Mouse (Mus musculus): Measurements from ENCODE around the gene Slamf9.

Gene Slamf9

DNA sequence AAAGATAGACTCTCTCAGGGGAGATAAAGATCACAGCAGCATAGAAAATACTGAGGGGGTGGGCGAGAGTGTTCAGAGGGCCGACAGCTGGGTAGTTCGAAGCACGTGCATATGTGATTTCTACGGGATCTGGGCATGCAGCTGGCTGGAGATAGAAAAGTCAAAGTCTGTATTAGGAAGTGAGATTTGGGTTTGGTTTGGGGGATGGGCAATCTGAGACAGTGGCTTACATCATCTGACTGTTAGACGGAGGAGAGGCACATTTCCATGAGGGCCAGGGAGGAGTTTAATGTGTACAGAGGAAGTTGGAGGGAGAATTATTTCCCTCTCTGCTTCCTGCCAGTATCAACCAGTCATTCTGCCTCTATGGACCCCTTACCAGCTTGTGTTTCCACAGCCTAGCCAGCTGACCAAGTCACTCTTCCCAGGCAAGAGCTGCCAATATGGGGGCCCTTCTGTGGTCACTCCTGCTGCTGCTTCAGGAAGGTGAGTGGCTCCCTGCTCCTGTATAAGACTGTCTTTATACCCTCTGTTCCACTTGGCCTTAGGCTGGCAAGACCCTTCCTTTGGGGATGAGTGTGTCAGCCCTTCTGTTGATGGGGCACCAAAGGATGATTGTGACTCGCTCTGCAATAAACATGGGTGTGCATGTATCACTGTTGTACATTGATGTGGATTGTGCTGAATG, at the start of gene Slamf9:
Slamf9 (plus strand) TSS at position 305 of the 688 bp plus-strand sequence.
- no peak for DNase-seq (ENCODE audit: low spot score in 2 of 2)

GRCm38 (mm10) chr1:172426419-172426818, 48.7 kb upstream of the Slamf9 start:
- DNase-seq (ENCODE audit: low spot score in 2 of 2), result no peak

DNA sequence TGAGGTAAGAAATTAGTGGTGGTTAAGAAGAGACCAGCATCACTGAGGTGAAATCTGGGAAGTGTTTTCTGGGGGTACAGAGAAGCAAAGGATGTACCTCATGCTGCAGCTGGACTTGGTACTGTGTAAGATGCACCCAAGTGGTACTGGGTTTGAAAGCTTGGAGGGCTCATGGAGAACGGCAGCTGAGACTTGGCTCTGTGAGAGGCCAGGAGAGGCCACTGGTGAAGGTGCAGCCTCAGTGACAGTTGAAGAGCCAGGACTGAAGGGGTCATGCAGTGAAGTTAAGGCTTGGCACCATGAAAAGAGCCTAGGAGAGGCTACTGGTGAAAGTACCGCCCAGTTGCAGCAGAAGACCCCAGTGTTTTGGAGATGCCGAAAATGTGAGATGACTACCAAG, 47.3 kb upstream of the Slamf9 start:
- DNase-seq (ENCODE audit: low spot score in 2 of 2), result no peak

GRCm38 (mm10) chr1:172428614-172429013, 46.5 kb upstream of the Slamf9 start:
- no peak for DNase-seq (ENCODE audit: low spot score in 2 of 2)

- DNase-seq (ENCODE audit: low spot score in 2 of 2), result no peak
These were observed 44.4 kb upstream of the Slamf9 start for GRCm38 (mm10) chr1:172430731-172431220.

DNA sequence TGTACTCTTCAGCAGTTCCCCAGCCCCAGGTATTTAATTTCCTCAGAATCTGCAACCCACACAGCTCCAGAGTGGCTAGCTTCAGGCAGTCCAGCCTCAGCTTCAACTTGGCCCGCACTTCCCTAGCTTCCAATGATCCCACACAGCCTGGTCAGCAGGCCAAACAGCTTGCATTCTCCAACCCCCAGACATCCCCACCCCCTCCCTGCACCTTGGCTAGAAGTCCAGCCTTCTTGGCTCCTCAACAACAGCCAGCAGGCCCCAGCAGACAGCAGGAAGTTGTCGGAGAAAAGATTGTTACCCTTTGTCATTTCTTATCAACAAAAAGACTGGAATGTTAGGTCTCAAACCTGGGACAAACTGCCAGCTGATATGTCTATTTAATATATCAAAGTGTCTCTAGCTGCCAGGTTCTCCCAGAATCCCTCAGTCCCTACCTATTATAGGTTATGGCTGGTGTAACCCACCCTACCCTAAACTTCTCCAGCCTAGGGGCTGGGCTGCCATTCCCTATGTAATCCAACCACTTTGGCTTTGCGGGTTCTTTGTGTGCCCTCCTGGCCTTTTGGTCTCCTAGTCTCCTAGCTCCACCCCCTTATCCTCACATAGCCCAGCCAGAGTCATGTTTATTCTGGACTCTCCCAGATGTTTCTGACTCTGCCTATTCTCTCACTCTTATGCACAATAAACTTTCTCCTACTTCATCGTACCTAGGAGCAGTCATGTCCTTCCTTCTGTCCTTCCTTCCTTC, 43.1 kb upstream of the Slamf9 start:
- DNase-seq (ENCODE audit: low spot score in 2 of 2), result no peak

GRCm38 (mm10) chr1:172432587-172432955, 42.6 kb upstream of the Slamf9 start:
- DNase-seq (ENCODE audit: low spot score in 2 of 2), result no peak

DNA sequence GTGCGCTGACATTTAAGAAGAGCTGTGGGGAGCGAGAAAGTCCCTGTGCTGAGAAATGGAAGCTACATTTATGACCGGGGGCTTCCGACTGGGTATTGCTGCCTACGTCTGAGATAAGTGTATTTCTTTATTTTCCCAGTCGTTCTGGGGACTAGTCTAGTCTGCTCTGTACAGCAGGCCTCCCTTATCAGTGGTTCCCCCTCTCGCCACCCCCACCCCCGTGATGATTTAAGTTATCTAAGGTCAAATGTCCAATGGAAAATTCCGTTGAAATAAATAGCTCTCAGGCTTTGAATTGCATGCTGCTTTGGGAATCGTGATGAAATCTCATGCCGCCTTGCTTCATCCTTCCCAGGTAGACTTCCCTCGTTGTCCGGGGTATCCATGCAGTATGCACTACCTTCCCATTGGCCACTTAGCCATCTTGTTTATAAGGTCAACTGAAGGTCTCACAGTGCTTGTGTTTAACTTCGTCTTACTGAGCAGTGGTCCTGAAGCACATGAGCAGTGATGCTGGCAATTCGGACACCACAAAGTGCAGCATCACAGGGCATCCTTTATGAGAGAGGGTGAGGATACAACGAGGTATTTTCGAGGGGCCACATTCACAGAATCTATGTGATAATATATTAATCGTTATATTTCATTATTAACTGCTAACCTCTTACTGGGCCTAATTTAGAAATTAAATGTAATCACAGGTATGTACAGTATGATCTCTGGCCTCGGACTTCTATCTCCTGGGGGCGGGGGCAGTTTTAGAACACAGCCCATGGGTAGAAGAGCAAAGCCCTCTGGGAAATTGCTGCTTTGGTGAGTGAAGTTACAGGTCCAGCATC, 41.9 kb upstream of the Slamf9 start:
- DNase-seq (ENCODE audit: low spot score in 2 of 2), result no peak

- DNase-seq (ENCODE audit: low spot score in 2 of 2), result no peak
These were observed 41.4 kb upstream of the Slamf9 start for GRCm38 (mm10) chr1:172433851-172434165.

GRCm38 (mm10) chr1:172436785-172437184, 38.4 kb upstream of the Slamf9 start:
- DNase-seq (ENCODE audit: low spot score in 2 of 2), result no peak

GRCm38 (mm10) chr1:172438621-172439020, 36.5 kb upstream of the Slamf9 start:
- DNase-seq (ENCODE audit: low spot score in 2 of 2), result no peak

- no peak for DNase-seq (ENCODE audit: low spot score in 2 of 2)
These were observed 34.6 kb upstream of the Slamf9 start for GRCm38 (mm10) chr1:172440521-172440920.

- no peak for DNase-seq (ENCODE audit: low spot score in 2 of 2)
These were observed 33.2 kb upstream of the Slamf9 start for GRCm38 (mm10) chr1:172441935-172442445.

DNA sequence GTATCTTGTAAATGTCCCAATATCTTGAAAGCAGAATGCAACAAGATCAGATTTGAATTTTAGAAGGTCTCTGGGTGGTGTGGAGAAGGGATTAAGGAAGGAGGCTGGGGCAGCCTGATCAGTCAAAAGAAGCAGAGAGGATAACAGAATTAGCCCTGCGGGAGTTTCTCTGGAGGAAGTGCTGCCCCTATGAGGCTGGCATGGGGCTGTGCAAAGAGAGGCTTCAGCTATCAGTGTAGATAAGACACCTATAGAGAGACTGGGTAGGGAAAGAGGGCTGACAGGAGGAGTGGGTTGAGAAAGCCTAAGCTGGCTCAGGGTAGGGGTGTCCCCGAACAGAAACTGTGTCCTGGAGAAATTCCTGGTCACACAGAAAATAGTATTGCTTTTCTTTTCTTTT, 24.9 kb upstream of the Slamf9 start:
- DNase-seq (ENCODE audit: low spot score in 2 of 2), result no peak

GRCm38 (mm10) chr1:172450848-172451470, 24.2 kb upstream of the Slamf9 start:
- DNase-seq (ENCODE audit: low spot score in 2 of 2), result no peak

GRCm38 (mm10) chr1:172452911-172453310, 22.2 kb upstream of the Slamf9 start:
- no peak for DNase-seq (ENCODE audit: low spot score in 2 of 2)

DNA sequence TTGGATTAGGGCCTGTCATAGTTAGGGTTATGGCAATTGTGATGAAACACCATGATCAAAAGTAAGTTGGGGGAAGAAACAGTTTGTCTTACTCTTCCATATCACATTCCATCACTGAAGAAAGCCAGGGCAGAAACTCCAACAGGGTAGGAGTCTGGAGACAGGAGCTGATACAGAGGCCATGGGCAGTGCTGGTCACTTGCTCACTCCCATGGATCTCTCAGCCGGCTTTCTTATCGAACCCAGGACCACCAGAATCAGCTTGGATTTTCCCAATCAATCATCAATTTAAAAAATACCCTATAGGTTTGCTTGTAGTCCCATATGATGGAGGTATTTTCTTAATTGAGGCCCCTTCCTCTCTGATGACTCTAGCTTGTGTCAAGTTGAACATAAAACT, 21.3 kb upstream of the Slamf9 start:
- DNase-seq (ENCODE audit: low spot score in 2 of 2), result no peak

- no peak for DNase-seq (ENCODE audit: low spot score in 2 of 2)
These were observed 19.7 kb upstream of the Slamf9 start for GRCm38 (mm10) chr1:172455416-172455815.

DNA sequence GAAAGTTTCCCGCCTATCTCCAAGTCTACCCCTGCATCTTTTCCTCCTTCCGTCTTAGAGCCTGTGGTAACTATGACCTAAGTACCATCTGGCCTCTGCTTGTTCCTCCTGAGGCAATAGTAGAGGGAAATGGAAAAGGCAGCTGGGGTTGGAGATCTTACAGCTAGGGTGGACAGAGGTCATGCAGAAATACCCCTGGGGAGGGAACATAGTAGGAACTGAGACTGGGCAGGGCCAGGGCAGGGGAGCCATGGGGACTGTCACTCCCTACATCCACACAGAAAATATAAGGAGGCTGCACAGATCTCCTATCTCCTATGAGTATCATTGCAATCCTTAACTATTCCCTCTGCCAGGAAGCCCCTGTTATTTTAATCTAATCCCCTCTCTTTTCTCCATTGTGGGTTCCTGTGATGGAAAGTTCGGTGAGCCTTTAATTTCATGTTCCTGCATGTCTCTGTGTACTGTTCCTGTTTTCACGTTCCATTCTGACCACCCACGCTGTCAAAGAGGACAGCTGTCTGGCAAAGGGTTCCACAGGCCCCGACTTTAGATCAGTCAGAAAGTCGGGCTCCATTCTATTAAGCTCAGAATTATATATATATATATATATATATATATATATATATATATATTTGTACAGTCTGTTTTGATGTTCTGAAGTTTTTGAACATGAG, 19.0 kb upstream of the Slamf9 start:
- no peak for DNase-seq (ENCODE audit: low spot score in 2 of 2)

DNA sequence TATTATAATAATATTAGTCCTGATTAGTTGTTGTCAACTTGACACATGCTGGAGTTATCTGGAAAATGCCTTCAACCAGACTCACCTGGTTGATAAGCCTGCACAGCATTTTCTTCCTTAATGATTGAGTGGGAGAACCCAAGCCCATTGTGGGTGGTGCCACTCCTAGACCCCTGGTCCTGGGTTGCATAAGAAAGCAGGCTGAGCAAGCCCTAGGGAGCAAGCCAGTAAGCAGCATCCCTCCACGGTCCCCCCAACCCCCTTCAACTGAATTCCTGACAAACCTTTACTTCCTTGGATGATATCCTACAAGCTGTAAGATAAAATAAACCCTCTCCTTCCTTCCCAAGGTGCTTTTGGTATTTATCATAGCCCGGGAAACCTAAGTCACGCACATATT, 18.0 kb upstream of the Slamf9 start:
- no peak for DNase-seq (ENCODE audit: low spot score in 2 of 2)

DNA sequence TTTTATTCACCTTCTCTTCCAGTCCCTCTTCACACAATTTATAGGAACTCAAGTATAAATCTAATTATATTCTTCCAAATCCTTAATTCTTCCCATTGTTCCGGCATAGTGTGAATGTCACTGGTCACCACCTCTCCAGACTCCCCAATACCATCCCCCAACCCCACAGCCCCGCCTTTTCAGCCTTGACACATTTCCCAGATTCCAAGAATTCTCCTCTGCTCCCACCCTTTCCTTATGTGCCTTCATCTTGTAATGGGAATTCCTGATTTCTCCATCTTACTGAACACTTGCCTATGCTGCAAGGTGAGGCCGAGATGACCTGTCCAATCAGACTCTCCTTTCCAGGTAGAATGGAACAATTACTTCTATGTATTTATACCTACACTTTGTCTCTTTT, 17.1 kb upstream of the Slamf9 start:
- DNase-seq (ENCODE audit: low spot score in 2 of 2), result no peak

Data from right cerebral cortex, postnatal 10 days (tissue).